Mouse (Mus musculus) urinary bladder, postnatal 25 days (tissue): ENCODE measurements around the gene Cyp2d10.
"Not testable (repeated sequence)": the region's sequence is repeated elsewhere in the genome, so short reads cannot be mapped to it uniquely, and the experiment has no call there.

Experiments
- DNase-seq: peaks from one replicate; pipeline ENCODE4 v3.0.0; 2022; ENCODE audit warnings: low spot score

Cyp2d10 gene

DNA sequence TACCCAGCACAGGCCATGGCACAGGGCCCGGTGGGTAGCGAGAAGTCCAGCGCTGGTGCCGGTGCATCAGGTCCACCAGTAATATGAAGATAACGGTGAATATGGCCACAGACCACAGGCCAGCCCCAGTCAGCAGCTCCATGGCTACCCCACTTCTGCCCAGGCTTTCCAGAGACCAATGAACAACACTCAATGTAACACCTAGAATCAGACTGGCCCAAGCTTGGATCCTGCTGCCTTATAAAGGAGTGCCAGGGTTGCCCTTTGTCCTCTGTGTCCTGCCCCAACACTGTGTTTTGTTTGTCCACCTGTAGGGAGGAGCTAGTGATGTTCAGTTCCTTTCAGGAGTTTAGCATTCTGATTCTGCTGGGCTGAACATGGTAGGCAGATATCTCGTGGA lies at the start of gene Cyp2d10:
Gene Cyp2d10 (minus strand): TSS at position 215 of the 400 bp plus-strand sequence.
- DNase-seq: no peak

DNA sequence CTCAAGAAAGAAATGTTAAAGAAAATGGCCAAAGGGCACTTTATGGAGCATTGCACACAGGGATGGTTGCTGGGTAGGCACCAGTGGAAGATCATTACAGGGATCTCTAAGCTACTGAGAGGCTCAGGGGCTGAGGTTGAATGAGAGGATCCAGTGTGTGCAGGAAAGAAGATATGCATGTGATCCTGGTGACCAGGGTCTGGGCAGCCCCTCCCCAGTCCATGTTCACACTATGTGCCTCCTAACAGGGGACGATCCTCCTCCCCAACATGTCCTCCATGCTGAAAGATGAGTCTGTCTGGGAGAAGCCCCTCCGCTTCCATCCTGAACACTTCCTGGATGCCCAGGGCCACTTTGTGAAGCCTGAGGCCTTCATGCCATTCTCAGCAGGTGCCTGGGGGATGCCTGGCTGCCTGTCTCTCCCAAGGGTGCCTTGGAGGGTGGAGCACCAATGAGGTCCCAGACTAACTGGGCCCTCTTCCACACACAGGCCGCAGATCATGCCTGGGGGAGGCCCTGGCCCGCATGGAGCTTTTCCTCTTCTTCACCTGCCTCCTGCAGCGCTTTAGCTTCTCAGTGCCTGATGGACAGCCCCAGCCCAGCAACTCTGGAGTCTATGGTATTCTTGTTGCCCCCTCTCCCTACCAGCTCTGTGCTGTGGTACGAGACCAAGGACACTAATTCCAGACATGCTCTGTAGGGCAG lies 49.2 kb upstream of the Cyp2d10 start:
- not testable (repeated sequence) for DNase-seq

DNA sequence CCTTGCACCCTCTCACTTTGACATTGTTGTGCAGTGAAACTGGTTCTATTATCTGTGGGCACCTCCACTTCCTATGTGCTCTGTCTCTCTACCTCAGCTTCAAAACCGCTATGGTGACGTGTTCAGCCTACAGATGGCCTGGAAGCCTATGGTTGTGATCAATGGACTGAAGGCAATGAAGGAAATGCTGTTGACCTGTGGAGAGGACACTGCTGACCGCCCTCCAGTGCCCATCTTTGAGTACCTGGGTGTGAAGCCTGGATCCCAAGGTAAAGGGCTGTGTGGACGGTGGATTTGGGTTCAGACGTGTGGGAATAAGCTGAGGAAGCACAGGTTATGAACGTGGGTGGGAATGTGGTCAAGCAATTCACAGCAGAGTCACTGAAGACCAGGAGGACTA lies 46.5 kb upstream of the Cyp2d10 start:
- DNase-seq: not testable (repeated sequence)

DNA sequence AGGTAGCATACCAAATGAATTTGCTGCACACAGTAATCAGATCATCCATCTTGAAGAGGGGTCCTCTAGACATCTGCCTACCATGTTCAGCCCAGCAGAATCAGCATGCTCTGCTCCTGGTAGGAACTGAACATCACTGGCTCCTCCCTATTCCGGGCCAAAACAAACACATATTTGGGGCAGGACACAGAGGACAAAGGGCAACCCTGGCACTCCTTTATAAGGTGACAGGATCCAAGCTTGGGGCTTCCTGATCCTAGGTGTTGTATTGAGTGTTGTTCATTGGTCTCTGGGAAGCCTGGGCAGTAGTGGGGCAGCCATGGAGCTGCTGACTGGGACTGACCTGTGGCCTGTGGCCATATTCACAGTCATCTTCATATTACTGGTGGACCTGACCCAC lies 45.1 kb upstream of the Cyp2d10 start:
- not testable (repeated sequence) for DNase-seq

DNA sequence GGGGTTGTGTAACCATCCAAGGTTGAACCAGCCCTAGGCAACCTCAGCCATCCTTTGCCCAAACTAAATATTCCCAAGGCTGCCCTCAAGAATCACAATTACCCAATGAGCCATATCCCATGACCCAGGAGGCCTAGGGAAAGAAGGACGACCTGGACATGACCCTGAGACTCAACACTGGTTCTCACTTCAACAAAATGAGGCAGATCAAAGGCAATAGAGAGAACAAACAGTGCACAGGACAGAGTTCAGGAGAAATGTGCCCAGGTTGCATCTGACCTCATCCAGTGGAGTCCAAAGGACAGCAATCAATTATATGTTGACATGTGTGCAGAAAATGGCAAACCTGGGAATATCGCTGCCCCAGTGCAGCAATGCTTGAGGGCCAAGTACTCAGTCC lies 43.0 kb upstream of the Cyp2d10 start:
- not testable (repeated sequence) for DNase-seq

DNA sequence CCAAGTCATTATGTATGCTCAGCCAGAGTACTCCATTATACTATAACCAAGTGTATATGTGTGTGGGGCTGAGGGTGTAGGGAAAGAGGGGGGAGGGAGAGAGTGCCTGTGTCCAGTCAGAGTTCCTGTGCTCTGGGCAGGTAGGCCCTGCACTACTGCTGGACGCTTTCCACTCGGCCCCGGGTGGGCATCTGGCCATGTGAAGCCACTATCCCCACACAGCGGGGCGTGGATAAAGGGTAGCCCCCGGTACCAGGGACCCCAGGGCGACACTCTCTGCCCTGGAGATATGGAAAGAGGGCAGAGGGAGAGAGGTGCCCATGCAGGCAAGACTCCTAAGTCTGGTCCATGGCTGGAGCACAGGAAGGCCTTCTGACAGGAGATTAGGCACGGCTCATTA lies 38.2 kb upstream of the Cyp2d10 start:
- no peak for DNase-seq

DNA sequence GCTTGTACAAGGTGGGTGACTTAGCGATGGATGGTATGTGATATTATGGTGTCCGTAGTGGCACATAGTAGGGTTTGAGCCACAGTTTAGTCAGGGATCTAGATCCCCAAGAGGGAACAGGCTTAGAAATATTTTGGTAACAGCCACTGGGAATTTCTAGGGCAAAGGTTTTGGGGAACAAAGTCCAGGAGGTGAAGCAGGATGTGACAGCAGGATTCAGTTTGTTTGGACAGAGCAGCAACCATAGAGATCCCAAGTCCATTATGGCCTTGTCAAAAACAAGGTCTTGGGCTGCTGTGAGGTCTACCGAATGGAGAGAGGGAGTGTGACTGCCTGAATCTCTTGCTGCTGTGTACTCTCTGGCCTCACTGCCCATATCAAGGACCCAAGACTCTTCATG lies 36.7 kb upstream of the Cyp2d10 start:
- DNase-seq: no peak

DNA sequence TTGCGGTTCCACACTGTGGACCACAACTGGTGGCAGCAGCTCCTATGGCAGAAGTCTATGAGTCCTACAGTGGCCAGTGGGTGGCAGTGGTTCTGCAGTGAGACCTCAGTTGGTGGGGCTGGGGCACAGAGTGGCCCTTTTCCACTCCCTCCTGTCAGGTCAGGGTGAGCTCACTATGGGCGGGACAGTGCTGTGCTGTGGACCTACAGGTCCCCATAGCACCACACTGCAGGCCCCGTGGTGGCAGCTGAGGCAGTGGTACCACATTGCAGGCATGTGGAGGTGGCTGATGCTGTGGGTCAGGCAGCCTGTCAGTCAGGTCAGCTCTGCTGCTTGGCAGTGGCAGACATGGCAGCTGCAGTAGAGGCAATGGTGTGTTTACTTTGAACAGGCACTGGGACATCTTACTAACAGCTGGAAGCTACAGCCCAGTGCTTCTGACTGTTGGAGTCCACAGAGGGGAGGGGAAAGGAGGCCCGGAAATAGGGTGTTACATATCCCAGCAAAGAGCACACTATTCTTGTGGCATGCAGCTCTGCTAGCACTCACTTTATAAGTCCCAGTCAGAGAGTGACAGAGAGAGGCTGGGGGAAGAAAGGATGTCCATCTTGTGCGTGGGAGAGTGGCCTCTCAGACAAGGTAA lies 31.1 kb upstream of the Cyp2d10 start:
- DNase-seq: no peak

DNA sequence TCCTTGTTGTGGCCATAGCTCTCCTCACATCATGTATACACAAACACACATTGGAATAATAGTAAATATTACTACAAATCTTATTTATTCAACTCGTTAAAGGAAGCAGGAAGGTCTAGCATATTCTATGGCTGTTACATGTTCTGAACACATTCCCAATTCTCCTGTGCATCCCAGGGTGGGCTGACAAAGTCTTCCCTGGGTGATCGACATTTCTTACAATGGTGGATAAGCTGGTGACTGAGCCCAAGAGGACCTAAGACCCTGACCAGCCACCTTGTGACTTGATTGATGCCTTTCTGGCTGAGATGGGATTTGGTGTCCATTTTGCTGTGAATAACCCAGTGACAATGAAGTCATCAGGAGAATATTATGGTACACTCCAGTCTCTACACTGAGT lies 28.6 kb upstream of the Cyp2d10 start:
- DNase-seq: no peak

DNA sequence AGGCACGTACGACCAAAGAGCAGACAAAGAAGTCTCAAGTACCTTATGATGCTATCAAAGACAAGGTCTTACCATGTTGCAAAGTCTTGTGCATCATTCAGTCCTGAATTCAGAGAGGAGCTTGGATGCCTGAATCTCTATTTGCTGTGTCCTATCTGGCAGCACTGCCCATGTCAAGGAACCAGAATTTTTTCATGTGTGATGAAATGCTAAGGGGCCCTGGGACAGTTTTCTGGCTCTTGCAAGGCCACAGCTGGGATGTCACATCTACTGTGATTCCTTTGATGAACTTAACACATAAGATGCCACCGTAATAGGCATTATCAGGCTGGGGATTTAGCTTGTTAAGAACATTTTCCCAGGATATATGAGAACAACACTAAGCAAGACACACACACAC lies 28.0 kb upstream of the Cyp2d10 start:
- DNase-seq: no peak

DNA sequence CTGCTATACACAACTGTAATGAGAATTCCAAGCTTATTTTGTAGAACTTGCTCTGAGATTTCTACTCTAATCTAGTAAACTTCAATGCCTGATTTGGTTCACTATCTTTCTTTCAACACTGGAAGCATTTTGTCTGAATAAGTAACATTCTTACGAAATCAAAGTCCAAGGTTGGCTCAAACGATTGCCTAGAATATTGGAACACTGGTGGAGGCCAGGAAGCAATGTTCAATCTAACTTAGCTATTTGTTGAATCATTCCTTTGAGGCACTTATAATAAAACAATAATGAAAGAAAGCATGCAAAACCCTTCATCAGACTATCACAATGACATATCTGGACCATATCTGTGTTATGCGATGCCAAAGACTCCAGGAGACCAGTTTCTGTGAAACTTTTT lies 27.5 kb upstream of the Cyp2d10 start:
- DNase-seq: no peak

DNA sequence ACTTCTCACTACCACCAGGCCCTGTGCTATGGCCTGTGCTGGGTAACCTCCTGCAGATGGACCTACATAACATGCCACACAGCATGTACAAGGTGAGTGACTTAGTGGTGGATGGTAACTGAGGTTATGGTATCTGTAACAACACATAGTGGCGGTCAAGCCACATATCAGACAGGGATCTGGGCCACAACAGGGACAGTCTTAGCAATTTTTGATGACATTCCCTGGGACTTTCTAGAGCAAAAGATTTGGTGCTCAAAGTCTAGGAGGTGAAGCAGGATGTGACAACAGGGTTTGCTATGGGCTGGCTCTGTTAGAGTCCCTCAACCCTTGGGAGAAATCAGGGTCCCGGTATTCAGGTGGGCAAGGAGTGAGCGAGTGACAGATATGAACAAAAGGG lies 26.6 kb upstream of the Cyp2d10 start:
- no peak for DNase-seq

DNA sequence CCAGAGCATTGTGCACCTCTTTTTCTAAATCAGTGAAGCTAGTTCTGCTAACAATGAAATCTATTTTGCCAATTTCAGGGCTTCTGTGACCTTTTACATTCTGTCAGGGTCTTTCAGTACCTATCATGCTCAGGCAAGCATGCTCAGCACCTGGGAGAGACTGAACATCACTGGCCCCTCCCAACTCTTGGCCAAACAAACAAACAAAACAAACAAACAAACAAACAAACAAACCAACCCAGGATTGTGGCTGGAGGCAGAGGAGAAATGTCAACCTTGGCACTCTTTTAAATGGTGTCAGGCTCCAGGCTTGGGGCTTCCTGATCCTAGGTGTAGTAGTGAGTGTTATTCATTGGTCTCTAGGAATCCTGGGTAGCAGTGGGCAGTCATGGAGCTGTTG lies 26.1 kb upstream of the Cyp2d10 start, which contains the start of gene Cyp2d9:
Gene Cyp2d9 (plus strand): TSS at position 301 of the 400 bp plus-strand sequence.
- DNase-seq: no peak

DNA sequence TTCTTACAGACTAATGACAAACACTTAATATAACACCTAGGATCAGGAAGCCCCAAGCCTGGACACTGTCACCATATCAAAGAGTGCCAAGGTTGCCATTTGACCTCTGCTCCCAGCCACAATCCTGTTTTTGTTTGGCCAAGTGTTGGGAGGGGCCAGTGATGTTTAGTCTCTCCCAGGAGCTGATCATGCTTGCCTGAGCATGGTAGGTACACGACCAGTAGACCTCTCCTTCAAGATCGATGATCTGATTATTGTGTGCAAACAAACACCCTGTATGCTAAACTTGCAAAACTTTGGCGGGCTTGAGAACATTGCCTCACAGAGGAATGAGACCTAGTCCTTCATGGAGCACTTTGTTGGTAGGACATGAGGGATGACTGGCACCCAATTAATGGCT lies 16.5 kb upstream of the Cyp2d10 start:
- DNase-seq: no peak

DNA sequence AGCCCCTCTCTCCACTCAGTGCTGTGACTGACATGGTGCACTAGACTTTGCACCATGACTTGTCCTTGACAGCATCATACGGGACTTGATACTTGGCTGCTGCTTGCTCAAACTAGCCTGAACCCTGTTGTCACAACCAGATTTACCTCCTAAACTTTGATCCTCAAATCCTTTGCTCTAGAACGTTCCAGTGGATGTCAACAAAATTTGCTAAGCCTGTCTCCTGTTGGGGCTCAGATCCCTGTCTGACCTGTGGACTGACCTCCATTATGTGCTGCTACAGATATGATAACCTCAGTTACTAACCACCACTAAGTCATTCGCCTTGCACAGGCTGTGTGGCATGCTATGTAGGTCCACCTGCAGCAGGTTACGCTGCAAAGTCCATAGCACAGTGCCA lies 15.9 kb upstream of the Cyp2d10 start:
- no peak for DNase-seq

DNA sequence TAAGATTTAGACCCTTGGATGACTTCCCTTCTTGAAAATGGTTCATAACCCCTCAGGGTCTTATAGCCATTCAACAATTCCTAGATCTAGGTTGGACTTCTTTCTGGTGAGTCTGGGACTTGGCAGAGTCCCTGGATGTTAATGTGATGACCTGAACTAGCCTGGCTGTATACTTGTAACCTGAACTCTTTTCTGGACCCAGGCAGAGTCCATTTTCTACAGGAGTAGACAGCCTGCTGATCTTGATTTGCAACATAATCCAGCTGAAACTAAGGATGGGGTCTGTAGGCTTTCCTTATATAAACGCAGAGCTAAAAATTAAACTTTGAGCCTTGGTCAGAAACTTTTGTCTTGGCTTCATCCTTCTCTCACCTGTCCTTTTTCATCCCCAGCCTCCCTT lies 11.6 kb upstream of the Cyp2d10 start:
- DNase-seq: no peak

DNA sequence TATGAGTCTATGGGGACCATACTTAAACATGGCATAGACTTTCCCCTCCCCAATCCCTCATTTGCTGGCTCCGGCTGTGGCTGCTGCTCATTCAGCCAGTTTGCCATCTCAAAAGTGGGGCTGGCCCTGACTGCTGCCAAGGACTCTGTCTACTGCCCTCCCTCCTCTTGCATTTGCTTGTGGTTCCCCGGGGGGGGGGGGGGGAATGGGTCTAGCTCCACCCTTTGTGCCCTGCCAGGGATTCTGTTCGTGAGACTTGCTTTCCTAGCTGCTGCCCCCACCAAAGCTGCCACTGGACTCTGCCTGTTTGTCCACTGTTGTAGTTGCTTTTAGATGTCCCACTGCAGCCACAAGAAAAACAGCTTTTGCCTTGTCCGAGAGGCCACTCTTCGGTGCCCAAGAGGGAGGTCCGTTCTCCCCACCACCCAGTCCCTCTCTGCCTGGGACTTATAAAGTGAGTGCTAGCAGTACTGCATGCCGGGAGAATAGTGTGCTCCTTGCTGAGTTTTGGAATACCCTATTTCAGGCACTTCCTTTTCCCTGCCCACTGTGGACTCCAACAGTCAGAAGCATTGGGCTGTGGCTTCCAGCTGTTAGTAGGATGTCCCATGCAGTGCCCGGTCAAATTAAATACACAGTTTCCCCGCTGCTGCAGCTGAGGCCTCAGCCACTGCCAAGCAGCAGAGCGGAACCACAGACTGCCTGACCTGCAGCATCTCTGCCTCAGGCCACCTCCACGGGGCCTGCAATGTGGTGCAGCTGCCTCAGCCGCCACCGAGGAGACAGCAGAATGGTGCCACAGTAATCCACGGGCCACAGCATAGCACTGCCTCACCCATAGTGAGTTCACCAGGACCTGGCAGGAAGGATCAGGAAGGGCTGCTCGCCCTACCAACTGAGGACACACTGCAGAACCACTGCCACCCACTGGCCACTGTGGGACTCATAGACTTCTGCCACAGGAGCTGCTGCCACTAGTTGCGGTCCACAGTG lies 10.1 kb upstream of the Cyp2d10 start:
- DNase-seq: peak; percentile 60

DNA sequence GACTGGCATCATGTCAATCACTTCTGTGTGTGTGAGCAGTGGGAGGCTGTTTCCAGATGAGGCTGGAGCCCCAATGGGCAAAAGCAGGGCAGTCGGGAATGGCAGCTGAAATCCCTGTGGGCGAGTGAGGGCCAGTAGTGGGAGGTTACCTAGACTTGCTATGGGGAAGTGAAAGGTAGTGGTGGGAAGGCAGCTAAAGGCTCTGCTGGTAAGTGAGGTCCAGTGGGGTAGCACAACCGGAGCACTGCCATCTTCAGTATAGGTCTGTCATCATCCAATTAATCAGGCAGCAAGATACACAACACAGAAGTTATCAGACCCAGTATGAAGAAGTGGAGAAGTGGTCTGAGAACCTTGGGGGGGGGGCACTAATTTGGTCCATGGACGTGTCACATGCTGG lies 541 bp upstream of the Cyp2d10 start:
- DNase-seq: no peak

DNA sequence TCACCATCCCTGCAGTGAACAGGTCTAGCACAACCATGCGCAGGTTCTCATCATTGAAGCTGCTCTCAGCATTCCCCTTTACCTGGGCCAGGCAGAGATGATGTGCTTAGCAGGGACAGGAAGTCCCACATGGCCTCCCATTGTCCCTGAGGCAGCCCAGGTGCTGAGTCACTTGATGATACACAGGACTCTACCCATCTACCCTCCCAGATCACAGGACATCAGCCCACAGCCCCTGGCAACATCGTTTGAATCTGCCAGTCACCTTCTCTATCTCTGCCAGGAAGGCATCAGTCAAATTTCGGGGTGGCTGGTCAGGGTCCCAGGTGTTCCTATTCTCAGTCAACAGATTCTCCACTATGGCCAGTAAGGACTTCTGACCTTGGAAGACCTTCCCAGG lies 2.8 kb downstream of the Cyp2d10 start:
- no peak for DNase-seq

DNA sequence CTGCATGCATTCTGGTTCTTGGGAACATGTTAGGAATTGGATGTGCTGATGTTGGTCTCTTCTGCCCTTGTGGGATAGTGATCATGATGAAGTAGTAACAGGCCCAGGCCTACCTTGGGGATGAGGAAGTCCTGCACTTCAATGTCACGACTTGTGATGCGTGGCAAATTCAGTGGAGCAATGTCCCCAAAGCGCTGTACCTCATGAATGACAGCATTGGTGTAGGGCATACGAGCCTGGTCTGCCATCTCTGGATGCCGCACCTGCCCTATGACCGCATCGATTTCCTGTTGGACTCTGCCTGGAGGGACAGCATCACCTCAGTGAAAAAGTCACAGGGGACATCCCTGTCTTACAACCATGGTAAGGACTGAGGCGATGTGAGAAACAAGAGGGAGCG lies 3.4 kb downstream of the Cyp2d10 start:
- DNase-seq: no peak

DNA sequence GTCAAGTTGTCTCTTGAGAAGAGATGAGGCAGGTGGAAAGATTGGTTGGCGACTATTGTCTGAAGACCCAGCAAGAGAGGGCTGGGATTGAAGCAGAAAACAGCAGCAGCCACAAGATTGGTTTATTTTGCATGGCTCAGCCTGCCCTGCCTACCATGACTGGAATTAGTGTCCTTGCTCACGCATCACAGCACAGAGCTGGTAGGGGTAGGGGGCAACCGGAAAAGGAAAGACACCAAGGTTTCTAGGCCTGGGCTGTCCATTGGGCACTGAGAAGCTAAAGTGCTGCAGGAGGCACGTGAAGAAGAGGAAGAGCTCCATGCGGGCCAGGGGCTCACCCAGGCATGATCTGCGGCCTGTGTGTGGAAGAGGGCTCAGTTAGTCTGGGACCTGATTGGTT lies 4.3 kb downstream of the Cyp2d10 start:
- no peak for DNase-seq

DNA sequence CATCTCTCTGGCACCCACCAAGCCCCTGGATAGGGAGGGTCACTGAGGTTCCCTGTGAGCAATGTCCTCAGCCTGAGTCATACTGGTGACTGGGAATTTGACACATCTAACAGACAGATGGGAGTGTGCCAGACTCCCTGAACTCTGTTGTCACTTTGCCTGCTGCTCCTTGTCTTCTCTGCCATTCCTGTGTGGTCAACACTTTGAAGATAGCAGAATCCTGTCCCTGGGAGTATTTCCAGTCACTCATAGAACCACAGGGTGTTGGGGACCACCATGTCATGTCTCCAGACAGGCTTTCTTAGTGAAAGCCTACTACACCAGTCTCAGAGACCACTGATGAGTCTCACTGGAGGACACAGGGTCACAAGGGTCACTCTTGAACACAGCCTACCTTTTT lies 4.9 kb downstream of the Cyp2d10 start:
- DNase-seq: no peak

DNA sequence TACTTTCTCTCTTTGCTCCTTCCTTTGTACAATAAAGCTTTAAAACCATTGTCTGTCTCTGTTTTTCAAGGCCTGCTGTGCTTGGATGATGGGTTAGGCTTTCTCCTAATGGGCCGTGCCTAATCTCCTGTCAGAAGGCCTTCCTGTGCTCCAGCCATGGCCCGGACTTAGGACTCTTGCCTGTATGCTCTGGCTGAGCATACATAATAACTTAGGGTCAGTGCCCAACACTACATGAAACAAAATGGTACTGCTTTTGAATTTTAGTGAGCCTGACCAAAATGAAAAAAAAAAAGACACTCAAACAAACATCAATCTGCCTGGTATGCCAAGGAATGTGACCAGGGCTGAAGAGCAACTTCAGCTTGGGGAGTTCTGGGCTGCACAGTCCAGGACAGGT lies 5.5 kb downstream of the Cyp2d10 start:
- DNase-seq: no peak
